Mouse (Mus musculus) hindbrain, embryonic 12.5 days (tissue): ENCODE results near the gene 4933430I17Rik. TPM values are rescaled to one million over a fixed set of nuclear protein-coding genes. Genes with fewer than 3 reads are reported as not detected.
A peak's percentile ranks its signal among the peaks of the same experiment; 100 is the strongest.
"Not testable (repeated sequence)": the region's sequence is repeated elsewhere in the genome, so short reads cannot be mapped to it uniquely, and the experiment has no call there.

Experiments used
- ATAC-seq: fragments of 200-750 bp; cut with Nextera tagmentation; 2 replicates; pipeline ENCODE4 v1.8.0; 2017; ENCODE audit warnings: moderate TSS enrichment; ENCODE audit not compliant: low FRiP score
- H3K27ac ChIP-seq: fragments of 300-500 bp; sonication (generic); 2 replicates; pipeline ENCODE4 v1.5.1; 2016; ENCODE audit warnings: mild to moderate bottlenecking
- H3K27me3 ChIP-seq: fragments of 300-500 bp; sonication (generic); 2 replicates; pipeline ENCODE4 v1.6.1; 2016; ENCODE audit warnings: mild to moderate bottlenecking
- H3K36me3 ChIP-seq: fragments of 300-500 bp; sonication (generic); 2 replicates; pipeline ENCODE4 v1.6.1; 2016; ENCODE audit warnings: mild to moderate bottlenecking
- H3K4me1 ChIP-seq: fragments of 300-500 bp; sonication (generic); 2 replicates; pipeline ENCODE4 v1.6.1; 2016
- H3K4me2 ChIP-seq: fragments of 300-500 bp; sonication (generic); replicated peaks from 2 replicates; pipeline ENCODE4 v1.6.1; 2016; ENCODE audit warnings: mild to moderate bottlenecking
- H3K4me3 ChIP-seq: fragments of 300-500 bp; sonication (generic); 2 replicates; pipeline ENCODE4 v1.5.1; 2016; ENCODE audit warnings: mild to moderate bottlenecking
- H3K9ac ChIP-seq: fragments of 300-500 bp; sonication (generic); 2 replicates; pipeline ENCODE4 v1.6.1; 2016; ENCODE audit warnings: mild to moderate bottlenecking, moderate library complexity
- H3K9me3 ChIP-seq: fragments of 300-500 bp; sonication (generic); replicated peaks from 2 replicates; pipeline ENCODE4 v1.6.1; 2016; ENCODE audit warnings: mild to moderate bottlenecking
- WGBS: fragments of 180-500 bp; shearing (Covaris S2); methylation state at CpG from one replicate; pipeline ENCODE4 v1.1.7; 2016; 5-methylcytosine and 5-hydroxymethylcytosine counted together
- polyA plus RNA-seq: library from polyadenylated mRNA; unstranded; fragments of >200 nt; fragmentation: Nextera tagmentation; extraction: Ambion mirVana; gene quantifications from 2 replicates; pipeline ENCODE4 v1.2.1, GENCODE M21; 2016

The 4933430I17Rik gene
- 0.84 and 1.2 TPM in 2 replicates for polyA plus RNA-seq

DNA sequence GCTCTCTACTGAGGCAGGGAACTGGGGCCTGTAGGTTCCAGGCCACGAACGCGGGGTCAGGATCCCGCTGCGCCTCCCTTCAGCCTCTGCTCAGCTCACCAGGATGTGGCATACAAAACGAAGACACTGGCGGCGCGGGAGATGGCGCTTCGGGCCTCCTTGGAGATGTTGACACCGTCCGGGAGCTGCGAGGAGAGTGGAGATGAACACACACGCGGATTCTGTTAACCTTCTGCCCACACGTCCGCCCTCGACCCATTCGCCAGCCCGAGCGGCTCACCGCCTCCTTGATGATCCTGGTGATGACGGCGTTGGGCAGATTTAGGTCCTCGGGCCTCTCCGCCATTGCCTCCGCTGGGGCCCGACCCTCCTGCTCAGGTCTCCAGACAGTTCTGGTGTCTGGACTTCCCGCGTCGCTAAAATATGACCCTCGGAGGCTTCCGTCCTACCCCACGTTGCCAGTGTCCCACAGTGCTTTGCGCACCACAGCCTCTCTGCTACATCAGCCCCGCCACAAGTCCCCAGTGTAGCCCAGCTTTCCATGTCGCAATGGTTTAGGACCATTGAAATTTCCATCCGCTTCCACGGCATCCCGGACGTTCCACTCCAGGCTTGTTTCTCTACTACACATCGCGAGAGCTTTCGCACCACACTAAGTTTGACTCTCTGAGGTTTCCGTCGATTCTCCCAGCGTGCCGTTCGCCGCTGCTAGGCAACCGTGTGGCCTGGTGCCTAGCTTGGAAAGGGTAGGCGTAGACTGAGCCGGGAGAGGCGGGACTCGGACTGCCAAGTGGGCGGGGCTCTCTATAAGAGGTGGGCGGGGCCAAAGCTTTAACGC lies at the start of gene 4933430I17Rik, which contains the start of gene Pole3:
Gene 4933430I17Rik (plus strand): TSS at position 719 of the 838 bp plus-strand sequence.
Gene Pole3 (minus strand): TSS at position 418 of the 838 bp plus-strand sequence.
- Histone ChIP-seq H3K36me3 (peaks cover 8% of the 10 kb centered on the region), H3K4me3 (peak within 1 kb of the TSS; percentile 69), H3K9me3 (no peaks in the 10 kb centered on the region), H3K4me1 (peaks cover 13% of the 10 kb centered on the region), H3K27me3 (0 out of 2 replicates have a peak, but pooled peaks cover 3% of the 10 kb centered on the region), H3K9ac (peak within 1 kb of the TSS; percentile 77), H3K27ac (peak within 1 kb of the TSS; percentile 96), H3K4me2 (peak within 1 kb of the TSS; percentile 90)
- peak; percentile 99 for ATAC-seq
- WGBS = under 1% methylated on average over 59 of the region's 59 CpGs

DNA sequence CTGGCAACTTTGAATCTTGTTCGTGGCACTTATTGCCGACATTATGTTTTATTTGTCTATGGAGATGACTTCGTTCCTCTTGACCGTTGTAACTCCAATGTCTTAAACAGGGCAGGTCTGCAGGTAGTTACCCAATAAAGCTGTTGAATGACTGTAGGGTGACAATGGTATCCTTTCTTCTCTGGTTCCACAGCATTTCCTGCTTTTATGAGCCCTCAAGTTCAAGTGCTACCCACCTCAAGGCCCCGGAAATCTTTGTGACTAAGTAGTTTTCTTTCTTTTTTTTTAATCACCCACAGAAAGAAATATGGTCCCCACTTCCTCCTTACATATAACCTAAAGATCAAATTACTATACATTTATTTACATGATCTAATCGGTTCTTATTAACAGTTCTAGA lies 49.4 kb upstream of the 4933430I17Rik start:
- Histone ChIP-seq H3K4me2 (no peak overlapping the region), H3K36me3 (no peaks in the 10 kb centered on the region), H3K27me3 (peaks cover 27% of the 10 kb centered on the region), H3K4me1 (peaks cover 6% of the 10 kb centered on the region), H3K9me3 (no peaks in the 10 kb centered on the region), H3K27ac (no peak overlapping the region), H3K9ac (no peak overlapping the region), H3K4me3 (no peak overlapping the region)
- no peak for ATAC-seq
- 95% methylated on average over 6 of the region's 6 CpGs for WGBS

DNA sequence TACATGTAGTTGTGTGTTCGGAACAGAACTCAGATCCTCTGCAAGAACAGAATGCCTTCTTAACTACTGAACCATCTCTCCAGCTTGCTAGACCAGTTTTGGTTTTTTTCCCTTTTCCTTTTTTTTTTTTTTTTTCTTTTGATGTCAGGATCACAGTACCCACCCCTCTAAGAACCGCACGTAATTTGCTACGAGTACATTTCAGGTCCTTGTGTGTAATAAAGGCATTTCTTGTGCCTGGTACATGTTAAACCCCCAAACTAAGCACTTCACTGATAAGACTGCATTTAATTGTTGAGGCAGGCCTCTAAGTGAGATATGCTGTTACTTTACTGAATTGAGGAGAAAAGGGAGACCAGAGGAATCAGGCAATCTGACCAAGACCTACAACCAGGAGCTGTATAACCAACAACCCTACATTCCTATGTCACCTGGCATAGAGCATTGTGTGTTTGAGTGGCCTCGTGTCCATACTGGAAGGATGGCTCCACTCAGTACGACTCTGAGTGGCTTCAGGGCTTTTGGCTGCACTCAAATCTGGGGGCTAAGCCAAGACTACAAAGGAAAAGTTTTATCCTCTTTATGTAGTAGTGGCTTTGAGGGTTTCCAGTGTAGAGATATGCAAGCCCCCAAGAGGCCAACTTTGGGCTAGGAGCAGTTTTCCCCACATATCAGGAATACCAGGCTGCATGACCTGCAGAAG lies 47.5 kb upstream of the 4933430I17Rik start:
- Histone ChIP-seq H3K4me1 (peaks cover 6% of the 10 kb centered on the region), H3K27ac (no peak overlapping the region), H3K9me3 (no peaks in the 10 kb centered on the region), H3K4me2 (no peak overlapping the region), H3K36me3 (no peaks in the 10 kb centered on the region), H3K27me3 (peaks cover 41% of the 10 kb centered on the region), H3K4me3 (no peak overlapping the region), H3K9ac (no peak overlapping the region)
- ATAC-seq = no peak
- WGBS = 86% methylated on average over 6 of the region's 6 CpGs

DNA sequence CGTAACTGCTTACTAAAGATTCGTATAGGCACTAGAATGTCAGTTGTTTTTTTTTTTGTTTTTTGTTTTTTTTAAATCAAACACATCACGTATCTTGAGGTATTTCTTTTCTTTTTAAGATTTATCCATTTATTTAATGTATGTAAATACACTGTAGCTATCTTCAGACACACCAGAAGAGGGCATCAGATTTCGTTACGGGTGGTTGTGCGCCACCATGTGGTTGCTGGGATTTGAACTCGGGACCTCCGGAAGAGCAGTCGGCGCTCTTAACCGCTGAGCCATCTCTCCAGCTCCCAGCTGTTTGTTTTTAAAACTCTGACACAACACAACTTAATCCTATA lies 45.6 kb upstream of the 4933430I17Rik start:
- not testable (repeated sequence) for H3K27ac ChIP-seq, H3K4me1 ChIP-seq, ATAC-seq, H3K9me3 ChIP-seq, H3K36me3 ChIP-seq
- Histone ChIP-seq H3K4me3 (peak overlapping the region; percentile 44), H3K4me2 (peak overlapping the region; percentile 83), H3K27me3 (peaks cover 43% of the 10 kb centered on the region), H3K9ac (0 out of 2 replicates have a peak overlapping the region, but pooled peaks have one; percentile 35)
- 14% methylated on average over 11 of the region's 11 CpGs for WGBS

DNA sequence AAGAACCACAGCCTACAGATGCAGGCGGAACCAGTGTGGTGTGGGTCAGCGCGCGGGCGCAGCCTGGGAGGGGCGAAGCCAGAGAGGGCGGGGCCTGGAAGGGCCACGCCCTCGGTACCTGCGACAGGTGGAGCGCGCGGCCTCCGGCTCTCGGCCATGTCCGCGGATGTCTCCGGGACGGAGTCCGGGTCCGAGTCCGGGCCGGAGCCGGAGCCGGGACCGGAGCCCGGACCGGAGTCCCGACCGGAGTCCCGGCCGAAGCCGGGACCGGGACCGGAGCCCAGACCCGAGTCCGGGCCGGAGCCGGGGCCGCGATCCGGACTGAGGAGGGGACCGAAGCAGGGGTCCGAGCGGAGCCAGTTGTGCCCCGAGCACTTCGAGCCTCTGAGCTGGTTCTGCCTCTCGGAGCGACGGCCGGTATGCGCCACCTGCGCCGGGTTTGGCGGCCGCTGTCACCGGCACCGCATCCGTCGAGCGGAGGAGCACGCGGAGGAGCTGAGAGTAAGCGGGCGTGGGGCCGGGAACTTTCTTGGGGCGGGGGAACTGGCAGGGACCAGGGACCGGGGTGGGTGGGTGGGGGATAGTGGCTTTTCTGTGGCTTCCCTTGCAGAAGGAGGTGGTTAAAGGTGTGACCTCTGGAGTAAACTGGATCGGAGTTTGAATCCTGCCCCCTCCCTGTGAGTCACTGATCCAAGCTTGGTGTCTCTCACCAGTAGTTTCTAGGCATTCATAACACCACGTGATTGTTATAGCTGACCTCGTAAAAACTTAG lies 45.0 kb upstream of the 4933430I17Rik start, which contains the start of gene Bspry:
Gene Bspry (plus strand): TSS at position 117 of the 772 bp plus-strand sequence.
- peak within 1 kb of the TSS; percentile 83 for H3K4me2 ChIP-seq
- 0 out of 2 replicates have a peak within 1 kb of the TSS, but pooled peaks have one; percentile 35 for H3K9ac ChIP-seq
- no peak within 1 kb of the TSS for H3K27ac ChIP-seq
- no peaks in the 10 kb centered on the region for H3K9me3 ChIP-seq
- H3K36me3 ChIP-seq = no peaks in the 10 kb centered on the region
- peak within 1 kb of the TSS; percentile 44 for H3K4me3 ChIP-seq
- H3K4me1 ChIP-seq = peaks cover 6% of the 10 kb centered on the region
- 3% methylated on average over 65 of the region's 71 CpGs for WGBS
- ATAC-seq = peak; percentile 52
- peaks cover 43% of the 10 kb centered on the region for H3K27me3 ChIP-seq

DNA sequence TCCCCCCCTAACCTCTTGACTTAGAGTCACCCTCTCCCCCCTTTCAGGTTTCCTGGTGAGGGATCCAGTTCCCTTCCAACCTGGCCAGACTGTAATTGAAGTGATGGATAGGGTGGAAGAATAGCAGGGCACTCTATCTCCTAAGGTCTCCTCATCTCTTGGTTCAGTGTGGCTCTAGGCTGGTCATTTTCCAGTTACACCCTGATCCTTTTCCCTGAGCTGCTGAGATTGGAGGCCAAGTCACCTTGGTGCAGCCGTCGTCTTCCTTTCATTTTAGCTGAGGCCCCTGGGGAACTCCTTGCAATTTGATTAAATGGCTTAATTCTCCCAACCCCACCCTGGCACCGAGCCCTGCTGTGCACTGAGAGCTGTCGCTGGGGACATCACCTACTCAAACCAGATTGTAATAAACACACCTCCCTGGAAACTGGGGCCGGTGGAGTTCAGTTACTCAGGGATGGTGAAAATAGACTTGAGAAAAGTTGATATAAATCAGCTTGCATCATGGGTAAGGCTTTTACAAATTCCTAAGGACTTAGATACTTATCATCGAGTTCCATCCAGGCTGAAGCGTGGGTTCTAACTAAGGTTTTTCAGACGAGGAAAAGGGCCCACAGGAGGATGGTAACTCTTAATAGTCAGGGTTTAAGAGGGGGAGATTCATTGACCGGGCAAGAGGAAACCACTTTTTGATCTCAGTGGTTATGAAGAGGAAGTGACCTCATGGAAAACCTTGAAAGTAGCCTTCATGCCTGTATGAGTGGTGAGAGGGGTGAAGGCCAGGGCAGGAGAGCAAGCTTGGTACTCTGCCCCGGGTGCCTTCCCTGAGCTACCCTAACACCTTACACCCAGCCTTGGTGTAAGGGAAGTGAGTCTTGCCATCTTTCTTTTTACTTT lies 44.2 kb upstream of the 4933430I17Rik start:
- Histone ChIP-seq H3K9me3 (no peaks in the 10 kb centered on the region), H3K27ac (no peak overlapping the region), H3K4me2 (no peak overlapping the region), H3K4me3 (no peak overlapping the region), H3K36me3 (no peaks in the 10 kb centered on the region), H3K27me3 (peaks cover 43% of the 10 kb centered on the region), H3K4me1 (peaks cover 6% of the 10 kb centered on the region), H3K9ac (no peak overlapping the region)
- 51% methylated on average over 10 of the region's 10 CpGs for WGBS
- peak; percentile 32; the same call in 1 of the 2 replicates for ATAC-seq

DNA sequence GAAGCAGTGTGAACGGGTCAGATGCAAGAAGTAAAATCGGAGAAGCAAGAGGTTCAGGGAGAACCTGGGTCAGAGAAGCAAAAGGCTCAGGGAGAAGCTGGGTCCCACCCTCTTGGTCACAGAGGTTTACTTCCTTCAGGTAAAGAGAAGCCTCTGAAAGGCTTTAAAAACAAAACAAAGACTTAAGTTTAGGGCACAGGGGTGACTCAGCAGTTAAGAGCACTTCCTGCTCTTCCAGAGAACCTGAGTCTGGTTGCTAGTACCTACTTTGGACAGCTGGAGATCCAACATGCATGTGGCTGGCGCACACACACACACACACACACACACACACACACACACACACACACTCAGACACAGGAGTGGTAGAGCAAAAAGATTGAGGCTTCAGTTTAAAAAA lies 40.2 kb upstream of the 4933430I17Rik start:
- ATAC-seq = no peak
- no peak overlapping the region for H3K9ac ChIP-seq

DNA sequence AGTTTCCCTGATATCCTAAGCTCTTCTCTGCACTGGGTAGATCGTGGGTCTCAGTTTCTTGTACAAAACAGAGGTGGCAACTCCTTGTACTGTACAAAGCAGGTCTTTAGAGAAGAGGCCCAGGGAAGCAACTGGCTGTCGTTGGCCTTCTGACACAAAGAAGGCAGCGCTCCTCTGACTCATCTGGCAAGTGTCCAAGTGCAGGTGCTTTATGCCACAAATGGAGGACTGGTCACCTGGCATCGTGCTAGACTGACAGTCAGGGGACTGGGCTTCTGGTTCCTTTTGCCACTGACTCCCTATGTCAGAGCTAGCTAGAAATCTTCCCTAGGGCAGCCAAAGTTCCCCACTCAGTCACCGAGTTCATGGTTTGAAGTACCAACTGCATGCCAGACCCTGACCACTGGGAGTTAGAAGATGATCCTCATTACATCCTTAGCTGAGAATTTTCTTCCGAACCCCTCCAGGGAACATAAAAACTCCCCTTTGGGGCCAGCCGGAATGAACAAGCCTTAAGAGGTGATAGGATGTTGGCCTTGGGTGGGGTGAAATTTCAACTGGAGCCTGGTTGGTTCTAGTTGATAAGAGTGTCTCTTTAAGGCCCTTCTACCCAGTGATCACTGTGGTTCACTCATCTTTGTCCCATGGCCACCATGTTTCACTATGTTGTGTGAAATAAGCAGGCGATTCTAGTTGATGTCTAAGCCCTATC lies 39.6 kb upstream of the 4933430I17Rik start:
- Histone ChIP-seq H3K9me3 (no peaks in the 10 kb centered on the region), H3K27me3 (peaks cover 18% of the 10 kb centered on the region), H3K4me1 (no peaks in the 10 kb centered on the region), H3K27ac (no peak overlapping the region), H3K4me2 (no peak overlapping the region), H3K36me3 (no peaks in the 10 kb centered on the region), H3K9ac (no peak overlapping the region), H3K4me3 (no peak overlapping the region)
- no peak for ATAC-seq
- WGBS = 89% methylated on average over 8 of the region's 8 CpGs

More for the DNA sequence above, 40.2 kb upstream of the 4933430I17Rik start:
- Histone ChIP-seq H3K4me3 (no peak overlapping the region), H3K27me3 (peaks cover 25% of the 10 kb centered on the region), H3K27ac (no peak overlapping the region), H3K4me2 (no peak overlapping the region), H3K9me3 (no peaks in the 10 kb centered on the region), H3K4me1 (peaks cover 3% of the 10 kb centered on the region), H3K36me3 (no peaks in the 10 kb centered on the region)
- 77% methylated on average over 3 of the region's 3 CpGs for WGBS

DNA sequence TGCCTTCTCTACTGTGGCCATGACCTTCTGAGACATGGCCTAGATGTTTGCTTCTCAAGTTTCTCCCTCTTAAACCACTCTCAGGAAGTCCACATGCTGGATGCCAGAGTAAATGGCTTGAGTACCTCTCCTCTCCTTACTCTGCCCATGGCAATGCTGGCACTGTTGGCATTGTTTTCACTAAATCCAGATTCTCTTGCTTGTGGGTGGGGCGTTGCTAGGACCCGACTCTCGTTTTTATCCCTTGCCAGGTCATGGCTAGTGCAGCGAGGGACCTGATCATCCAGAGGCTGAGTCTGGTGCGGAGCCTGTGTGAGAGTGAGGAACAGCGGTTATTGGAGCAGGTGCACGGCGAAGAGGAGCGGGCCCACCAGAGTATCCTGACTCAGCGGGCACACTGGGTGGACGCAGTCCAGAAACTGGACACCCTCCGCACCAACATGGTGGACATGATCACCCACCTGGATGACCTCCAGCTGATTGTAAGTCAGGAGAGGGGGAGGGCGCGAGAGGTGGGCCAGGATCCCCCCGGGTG lies 38.9 kb upstream of the 4933430I17Rik start:
- WGBS = 91% methylated on average over 15 of the region's 15 CpGs
- Histone ChIP-seq H3K36me3 (no peaks in the 10 kb centered on the region), H3K4me3 (no peak overlapping the region), H3K9ac (no peak overlapping the region), H3K9me3 (no peaks in the 10 kb centered on the region), H3K27me3 (peaks cover 13% of the 10 kb centered on the region), H3K4me2 (no peak overlapping the region), H3K27ac (no peak overlapping the region), H3K4me1 (no peaks in the 10 kb centered on the region)
- ATAC-seq = no peak

DNA sequence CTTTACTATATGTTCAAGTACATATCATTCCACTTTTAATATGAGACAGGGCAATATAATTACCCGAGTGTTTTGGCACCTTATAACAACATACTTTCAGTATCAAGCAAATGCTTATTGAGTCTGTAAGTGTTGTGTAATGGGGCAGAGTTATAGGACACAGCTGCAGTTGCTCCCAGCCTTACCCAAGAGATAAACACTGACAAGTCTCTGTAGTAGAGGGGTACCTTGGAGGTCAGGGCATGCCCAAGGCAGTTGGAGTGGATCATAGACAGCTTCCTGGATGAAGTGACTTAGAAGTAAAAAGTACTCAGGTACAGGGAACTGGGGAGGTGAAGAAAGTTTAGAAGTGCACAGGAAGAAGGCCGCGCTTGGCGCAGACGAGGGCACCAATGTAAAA lies 38.0 kb upstream of the 4933430I17Rik start:
- ATAC-seq = no peak
- no peaks in the 10 kb centered on the region for H3K36me3 ChIP-seq
- H3K9ac ChIP-seq = no peak overlapping the region
- peaks cover 5% of the 10 kb centered on the region; the same call in 1 of the 2 replicates for H3K27me3 ChIP-seq
- H3K9me3 ChIP-seq = no peaks in the 10 kb centered on the region
- no peak overlapping the region for H3K27ac ChIP-seq
- H3K4me1 ChIP-seq = no peaks in the 10 kb centered on the region
- H3K4me3 ChIP-seq = no peak overlapping the region
- no peak overlapping the region for H3K4me2 ChIP-seq
- WGBS = 91% methylated on average over 5 of the region's 5 CpGs
